Comparison of ENCODE assay signal across 14 mouse cellular contexts in genomic region chr19:48308341-48308740, GRCm38 (mm10).
"Had no signal": no experiment of that assay in that cellular context is flagged by ENCODE, and none has a peak within 500 bp of the region (broad histone marks: within the 10 kb centered on the region; RNA-seq: fewer than 3 reads in every experiment).

No protein-coding gene starts in this region.

- DNase-seq: liver, postnatal 0 days; lung, adult 2 months; lung, postnatal 4 days; retina, postnatal 1 day; right cerebral cortex, adult 18-20 months; right cerebral cortex, postnatal 25 days; right cerebral cortex, postnatal 4 days; spleen, adult 18-20 months; thymus, adult 18-20 months; thymus, postnatal 14 days; thymus, postnatal 36 days had no signal

- ATAC-seq: liver, postnatal 0 days; lung, postnatal 0 days; midbrain, embryonic 13.5 days; midbrain, embryonic 16.5 days had no signal
